Mouse (Mus musculus) erythroblast, embryonic 14.5 days (primary cell): ENCODE measurements around the gene Fam169b.

ENCODE experiments used
- GATA1 ChIP-seq: IDR thresholded peaks from 2 replicates; pipeline ENCODE4 v1.6.1; 2012; ENCODE audit warnings: low read length, inconsistent platforms, mixed read lengths
- TAL1 ChIP-seq: IDR thresholded peaks from 3 replicates; pipeline ENCODE4 v1.6.1; 2012; ENCODE audit warnings: low read length, inconsistent platforms, mixed read lengths

GRCm38 (mm10) chr7:68259523-68260081 lies 14.0 kb upstream of the Fam169b start:
- TF ChIP-seq GATA1 (no peak), TAL1 (no peak)
